Mouse (Mus musculus) stomach, postnatal 0 days (tissue): ENCODE measurements around the gene Rgs16. TPM values are rescaled to one million over a fixed set of nuclear protein-coding genes. Genes with fewer than 3 reads are reported as not detected.

Source experiments
- ATAC-seq: fragments of 200-750 bp; cut with Nextera tagmentation; 2 replicates; pipeline ENCODE4 v1.8.0; 2017; ENCODE audit not compliant: low FRiP score, low TSS enrichment
- DNase-seq: peaks from one replicate; pipeline ENCODE4 v3.0.0-alpha.2; 2016; ENCODE audit warnings: low spot score
- H3K27ac ChIP-seq: fragments of 300-500 bp; sonication (generic); replicated peaks from 2 replicates; pipeline ENCODE4 v1.5.1; 2014; ENCODE audit warnings: mild to moderate bottlenecking, control low read depth
- H3K27me3 ChIP-seq: fragments of 300-500 bp; sonication (generic); 2 replicates; pipeline ENCODE4 v1.6.1; 2014; ENCODE audit warnings: low read length; ENCODE audit not compliant: control insufficient read depth, insufficient read depth
- H3K36me3 ChIP-seq: fragments of 300-500 bp; sonication (generic); 2 replicates; pipeline ENCODE4 v1.6.1; 2014; ENCODE audit warnings: low read length, mixed read lengths; ENCODE audit not compliant: control insufficient read depth, insufficient read depth
- H3K4me1 ChIP-seq: fragments of 300-500 bp; sonication (generic); replicated peaks from 2 replicates; pipeline ENCODE4 v1.6.1; 2014; ENCODE audit warnings: antibody characterized with exemption; ENCODE audit not compliant: control insufficient read depth, insufficient read depth
- H3K4me2 ChIP-seq: fragments of 300-500 bp; sonication (generic); replicated peaks from 2 replicates; pipeline ENCODE4 v1.6.1; 2014; ENCODE audit warnings: low read depth, mild to moderate bottlenecking, control low read depth, moderate library complexity
- H3K4me3 ChIP-seq: fragments of 300-500 bp; sonication (generic); 2 replicates; pipeline ENCODE4 v1.5.1; 2014; ENCODE audit warnings: low read depth, low read length, control low read depth
- H3K9ac ChIP-seq: fragments of 300-500 bp; sonication (generic); 2 replicates; pipeline ENCODE4 v1.6.1; 2014; ENCODE audit warnings: mild to moderate bottlenecking, low read length, control low read depth, mixed read lengths
- H3K9me3 ChIP-seq: fragments of 300-500 bp; sonication (generic); 2 replicates; pipeline ENCODE4 v1.6.1; 2016; ENCODE audit warnings: low read length; ENCODE audit not compliant: control insufficient read depth
- CTCF ChIP-seq: IDR thresholded peaks from 2 replicates; pipeline ENCODE4 v1.5.1; 2016; ENCODE audit warnings: antibody characterized with exemption, low read depth, mild to moderate bottlenecking, moderate library complexity
- EP300 ChIP-seq: optimal IDR thresholded peaks from 2 replicates; pipeline ENCODE3; 2016; ENCODE audit warnings: antibody characterized with exemption
- WGBS: fragments of 180-500 bp; shearing (Covaris S2); extraction: QIAGEN DNeasy Blood & Tissue Kit; methylation state at CpG from one replicate; pipeline ENCODE4 v1.1.7; 2014; 5-methylcytosine and 5-hydroxymethylcytosine counted together
- polyA plus RNA-seq: library from polyadenylated mRNA; unstranded; fragments of >200 nt; fragmentation: Nextera tagmentation; extraction: Ambion mirVana; gene quantifications from 2 replicates; pipeline ENCODE4 v1.2.1, GENCODE M21; 2015

The Rgs16 gene
- polyA plus RNA-seq, 1 experiment from 2014 or later, result 2.7 TPM

DNA sequence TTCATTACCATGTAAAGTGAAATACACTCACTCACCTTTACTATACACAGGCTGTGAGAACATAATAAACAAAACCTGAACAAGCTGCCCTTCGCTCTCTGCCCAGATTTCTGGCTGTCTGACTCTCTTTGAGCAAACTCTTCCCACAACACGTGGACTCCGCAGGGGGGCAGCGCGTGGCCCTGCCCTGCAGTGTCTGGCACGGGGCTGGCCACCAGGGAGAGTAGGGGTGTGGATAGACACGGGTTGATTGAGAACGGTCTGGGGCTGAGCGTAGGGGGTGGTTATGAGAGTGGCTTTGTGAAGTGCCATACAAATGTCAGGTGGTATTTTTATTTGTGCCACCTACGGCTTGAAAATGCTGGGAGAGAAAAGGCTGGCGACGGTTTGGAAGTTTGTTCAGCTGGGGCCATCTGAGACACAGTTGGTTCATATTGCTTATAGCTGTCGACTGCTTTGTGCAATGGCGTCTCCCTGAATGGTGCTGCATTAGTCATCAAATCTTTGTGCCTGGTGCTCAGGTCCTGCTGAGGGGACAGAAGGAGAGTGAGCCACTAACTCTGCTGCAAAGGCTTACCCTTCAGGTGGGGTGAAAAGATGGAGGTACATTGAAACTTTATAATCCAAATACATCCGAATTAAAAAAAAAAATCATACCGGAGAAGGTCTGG, 42.4 kb upstream of the Rgs16 start:
- TF ChIP-seq EP300 (no peak), CTCF (0 out of 2 replicates have a peak, but pooled peaks have one; percentile 4)
- H3K4me1 ChIP-seq, result no peaks in the 10 kb centered on the region
- WGBS, result 75% methylated on average over 16 of the region's 16 CpGs
- H3K4me2 ChIP-seq, result no peak overlapping the region
- no peaks in the 10 kb centered on the region for H3K36me3 ChIP-seq
- H3K9ac ChIP-seq, result no peak overlapping the region
- no peaks in the 10 kb centered on the region for H3K9me3 ChIP-seq
- no peak overlapping the region for H3K27ac ChIP-seq
- no peaks in the 10 kb centered on the region for H3K27me3 ChIP-seq
- H3K4me3 ChIP-seq, result no peak overlapping the region
- ATAC-seq (no peak), DNase-seq (no peak)

- ATAC-seq (no peak), DNase-seq (no peak)
- H3K27ac ChIP-seq, result no peak overlapping the region
- WGBS, result 70% methylated on average over 7 of the region's 7 CpGs
- no peaks in the 10 kb centered on the region for H3K4me1 ChIP-seq
- no peak for TF ChIP-seq CTCF
- TF ChIP-seq EP300, result no peak
- no peak overlapping the region for H3K4me2 ChIP-seq
- no peaks in the 10 kb centered on the region for H3K9me3 ChIP-seq
- H3K9ac ChIP-seq, result no peak overlapping the region
- H3K36me3 ChIP-seq, result no peaks in the 10 kb centered on the region
- no peak overlapping the region for H3K4me3 ChIP-seq
- H3K27me3 ChIP-seq, result no peaks in the 10 kb centered on the region
These were observed 41.7 kb upstream of the Rgs16 start for GRCm38 (mm10) chr1:153698311-153699084.

- Histone ChIP-seq H3K4me1 (no peaks in the 10 kb centered on the region), H3K4me3 (no peak overlapping the region), H3K27me3 (no peaks in the 10 kb centered on the region), H3K36me3 (no peaks in the 10 kb centered on the region), H3K4me2 (no peak overlapping the region), H3K9ac (no peak overlapping the region), H3K27ac (no peak overlapping the region), H3K9me3 (no peaks in the 10 kb centered on the region)
- ATAC-seq (no peak), DNase-seq (no peak)
- TF ChIP-seq CTCF (no peak), EP300 (no peak)
- 67% methylated on average over 11 of the region's 11 CpGs for WGBS
These were observed 39.6 kb upstream of the Rgs16 start for GRCm38 (mm10) chr1:153700448-153701063.

DNA sequence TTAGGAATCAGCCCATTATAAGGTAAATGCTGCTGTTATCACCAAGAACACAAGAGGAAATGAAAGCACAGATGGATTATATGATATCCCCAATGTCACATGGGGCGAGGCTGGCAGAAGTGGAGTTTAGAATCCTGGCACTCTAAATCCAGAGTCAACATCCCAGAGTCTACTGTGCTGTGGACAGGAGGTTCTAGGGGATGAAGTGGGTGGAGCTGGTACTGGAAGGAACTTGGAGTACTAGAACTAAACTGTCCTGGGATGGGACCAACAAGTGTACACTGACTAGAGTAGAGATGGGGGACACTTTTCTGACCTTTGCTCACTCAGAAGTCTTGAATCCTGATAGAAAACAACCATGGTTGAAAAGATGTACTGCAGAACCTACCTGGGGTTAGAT, 38.7 kb upstream of the Rgs16 start:
- Histone ChIP-seq H3K4me3 (no peak overlapping the region), H3K27ac (no peak overlapping the region), H3K36me3 (no peaks in the 10 kb centered on the region), H3K9me3 (no peaks in the 10 kb centered on the region), H3K27me3 (no peaks in the 10 kb centered on the region), H3K4me1 (no peaks in the 10 kb centered on the region), H3K9ac (no peak overlapping the region), H3K4me2 (no peak overlapping the region)
- DNase-seq, result no peak
- TF ChIP-seq CTCF (no peak), EP300 (no peak)
- WGBS, result 72% methylated on average over 1 of the region's 1 CpGs
- ATAC-seq, result no peak

DNA sequence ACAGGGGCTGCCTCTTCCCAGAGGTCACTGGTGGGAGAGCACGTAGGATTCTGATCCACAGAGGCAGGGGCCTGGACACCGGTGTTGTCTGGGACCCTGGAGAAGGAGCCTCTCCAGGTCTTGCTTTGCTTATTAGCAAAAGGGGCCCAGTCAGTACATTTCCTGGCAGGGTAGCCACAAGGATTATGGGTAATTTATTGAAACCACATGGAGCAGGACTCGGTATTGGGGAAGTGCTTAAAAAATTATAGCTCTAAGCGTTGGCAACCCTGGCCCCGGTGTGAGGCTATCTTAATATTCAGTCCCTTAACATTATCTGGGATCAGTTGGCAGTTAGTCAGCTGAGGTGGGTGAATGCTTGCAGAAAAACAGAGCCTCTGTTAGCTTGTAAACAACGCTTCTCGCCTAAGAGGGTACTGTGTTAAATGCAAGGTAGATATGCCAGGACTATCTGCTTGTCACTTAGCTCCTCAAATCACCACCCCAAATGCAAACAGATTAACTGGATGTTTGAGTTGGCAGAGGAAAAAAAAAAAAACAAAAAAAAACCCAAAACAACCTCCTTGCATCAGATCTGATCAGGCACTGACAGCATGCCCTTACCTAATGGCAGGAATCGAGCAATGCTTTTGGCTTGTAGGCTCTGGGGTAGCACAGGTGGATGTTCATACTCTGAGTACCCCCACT, 37.8 kb upstream of the Rgs16 start:
- Histone ChIP-seq H3K9ac (no peak overlapping the region), H3K4me2 (no peak overlapping the region), H3K36me3 (no peaks in the 10 kb centered on the region), H3K4me1 (no peaks in the 10 kb centered on the region), H3K27me3 (no peaks in the 10 kb centered on the region), H3K4me3 (no peak overlapping the region), H3K9me3 (no peaks in the 10 kb centered on the region), H3K27ac (no peak overlapping the region)
- 69% methylated on average over 8 of the region's 8 CpGs for WGBS
- DNase-seq, result no peak
- no peak for ATAC-seq
- TF ChIP-seq EP300 (no peak), CTCF (no peak)
